Mouse (Mus musculus) right cerebral cortex, postnatal 4 days (tissue): ENCODE measurements around the gene Fam102a.

Source experiments
- DNase-seq: peaks from one replicate; pipeline ENCODE4 v3.0.0-alpha.2; 2022

Fam102a gene

GRCm38 (mm10) chr2:32582830-32583799 lies 48.0 kb downstream of the Fam102a start:
- peak; percentile 64 for DNase-seq

- no peak for DNase-seq
Observed at GRCm38 (mm10) chr2:32585149-32585714, 50.1 kb downstream of the Fam102a start.

DNA sequence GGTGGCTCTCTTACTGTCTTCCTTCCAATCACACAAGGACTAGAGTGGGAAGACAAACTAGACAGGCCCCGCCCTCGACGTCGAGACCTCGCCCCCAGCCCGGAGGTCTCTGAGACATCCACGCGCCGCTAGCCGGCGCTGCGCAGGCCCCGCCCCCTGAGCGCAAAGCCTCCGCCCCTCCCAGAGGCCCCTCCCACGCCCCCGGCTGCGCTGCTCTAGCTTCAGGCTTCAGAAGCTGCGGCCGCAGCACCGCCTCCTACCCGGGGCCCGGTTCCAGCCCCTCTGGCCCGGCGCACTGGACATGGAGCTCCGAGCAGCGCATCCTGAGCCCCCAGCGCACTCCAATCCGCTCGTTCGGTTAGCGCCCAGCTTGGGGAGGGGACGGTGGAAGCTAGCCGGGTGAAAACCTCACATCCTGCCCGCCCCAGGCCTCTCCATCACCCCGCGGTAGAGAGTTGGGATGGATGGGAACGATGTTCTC lies 51.8 kb downstream of the Fam102a start, which contains the start of gene St6galnac4:
Gene St6galnac4 (plus strand): TSS at position 225 of the 481 bp plus-strand sequence.
- peak; percentile 88 for DNase-seq

DNA sequence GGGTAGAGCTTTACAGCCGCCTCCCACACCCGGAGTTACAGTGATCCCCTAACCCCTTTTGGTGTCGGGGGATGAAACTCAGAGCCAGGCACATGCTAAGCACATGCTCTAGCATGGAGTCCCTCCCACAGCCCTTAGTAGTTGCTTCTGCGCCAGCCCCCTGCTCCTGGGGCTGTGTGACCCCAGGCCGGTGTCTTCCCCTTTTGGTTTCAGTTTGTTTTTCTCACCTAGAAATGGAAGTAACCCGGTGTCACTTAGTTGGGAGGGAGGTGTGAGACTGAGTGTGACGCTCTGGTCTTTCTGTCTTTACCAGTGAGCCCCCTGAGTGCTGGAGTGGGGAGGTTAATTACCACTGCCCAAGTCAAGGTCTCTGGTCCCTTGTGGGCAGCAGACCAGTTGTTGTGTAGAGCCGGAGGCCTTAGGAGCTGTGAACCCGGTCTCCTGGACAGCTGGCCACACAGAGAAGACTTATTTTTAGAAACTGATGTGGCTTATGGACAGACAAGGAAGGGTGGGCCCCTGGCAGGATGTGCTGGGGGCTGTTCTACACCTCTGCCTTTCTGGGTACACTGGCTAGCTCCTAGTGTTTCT lies 52.7 kb downstream of the Fam102a start:
- DNase-seq, result no peak

GRCm38 (mm10) chr2:32589213-32589795 lies 54.2 kb downstream of the Fam102a start:
- DNase-seq, result no peak

DNA sequence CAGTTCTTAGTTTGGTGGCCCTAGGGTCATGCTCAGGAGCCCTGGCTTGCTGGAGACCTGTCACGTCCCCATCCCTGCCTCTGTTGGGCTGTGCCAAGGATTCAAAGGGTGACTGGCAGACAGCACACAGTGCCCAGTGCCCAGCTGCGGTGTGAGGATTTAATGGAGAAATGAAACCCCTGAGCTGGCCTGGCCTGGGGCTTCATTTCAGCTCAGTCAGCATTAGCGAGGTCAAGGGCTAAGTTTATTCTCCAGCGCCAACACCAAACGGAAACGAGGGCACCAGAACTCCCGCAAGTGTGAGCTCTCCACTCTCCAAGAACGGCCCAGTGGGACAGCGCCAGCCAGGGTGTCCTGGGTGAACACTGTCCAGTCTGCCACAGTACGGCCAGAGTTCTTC lies 55.1 kb downstream of the Fam102a start:
- no peak for DNase-seq

GRCm38 (mm10) chr2:32591249-32591648 lies 56.1 kb downstream of the Fam102a start:
- DNase-seq, result no peak

DNA sequence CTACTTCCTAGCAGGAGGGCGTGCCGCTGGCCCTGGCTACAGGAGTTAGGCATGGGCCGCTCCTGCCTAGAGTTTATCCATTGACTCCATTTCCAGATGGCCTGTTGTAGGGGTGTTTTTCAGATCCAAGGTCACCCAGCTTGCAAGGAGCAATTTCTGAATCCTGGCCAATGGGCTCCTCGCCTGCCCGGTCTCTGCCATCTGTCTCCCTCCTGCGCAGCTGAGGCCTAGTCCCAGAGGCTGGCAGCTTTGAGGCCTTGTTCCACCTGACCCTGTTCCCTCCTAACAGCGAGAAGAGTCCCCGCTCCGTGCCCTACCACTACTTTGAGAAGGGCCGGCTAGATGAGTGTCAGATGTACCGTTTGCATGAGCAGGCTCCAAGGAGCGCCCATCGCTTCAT lies 61.6 kb downstream of the Fam102a start:
- DNase-seq, result no peak

GRCm38 (mm10) chr2:32597248-32597647 lies 62.1 kb downstream of the Fam102a start:
- no peak for DNase-seq

- DNase-seq, result no peak
Observed at GRCm38 (mm10) chr2:32597699-32598098, 62.6 kb downstream of the Fam102a start.

DNA sequence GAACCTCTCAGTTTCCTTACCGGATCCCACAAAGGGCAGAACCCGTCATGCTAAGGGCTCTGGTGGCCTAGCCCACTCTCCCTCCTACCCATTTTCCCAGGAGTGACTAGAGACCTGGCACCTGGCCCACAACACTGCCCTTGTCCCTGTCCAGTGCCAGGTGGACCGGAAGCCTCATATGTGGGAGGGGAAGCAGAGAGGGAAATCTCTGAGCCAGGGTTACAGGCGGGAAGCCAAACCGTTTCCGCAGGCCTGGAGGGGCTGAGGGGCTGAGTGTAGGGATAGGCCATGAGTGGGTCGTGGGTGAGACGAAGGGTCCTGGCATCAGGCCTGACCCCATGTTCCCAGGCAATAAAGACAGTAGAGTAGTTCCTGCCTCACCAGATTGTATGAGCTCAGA lies 63.4 kb downstream of the Fam102a start:
- no peak for DNase-seq

GRCm38 (mm10) chr2:32599409-32599808 lies 64.3 kb downstream of the Fam102a start, which contains the start of gene St6galnac6:
Gene St6galnac6, plus strand, starts transcription at chr2:32599709.
- DNase-seq, result no peak

DNA sequence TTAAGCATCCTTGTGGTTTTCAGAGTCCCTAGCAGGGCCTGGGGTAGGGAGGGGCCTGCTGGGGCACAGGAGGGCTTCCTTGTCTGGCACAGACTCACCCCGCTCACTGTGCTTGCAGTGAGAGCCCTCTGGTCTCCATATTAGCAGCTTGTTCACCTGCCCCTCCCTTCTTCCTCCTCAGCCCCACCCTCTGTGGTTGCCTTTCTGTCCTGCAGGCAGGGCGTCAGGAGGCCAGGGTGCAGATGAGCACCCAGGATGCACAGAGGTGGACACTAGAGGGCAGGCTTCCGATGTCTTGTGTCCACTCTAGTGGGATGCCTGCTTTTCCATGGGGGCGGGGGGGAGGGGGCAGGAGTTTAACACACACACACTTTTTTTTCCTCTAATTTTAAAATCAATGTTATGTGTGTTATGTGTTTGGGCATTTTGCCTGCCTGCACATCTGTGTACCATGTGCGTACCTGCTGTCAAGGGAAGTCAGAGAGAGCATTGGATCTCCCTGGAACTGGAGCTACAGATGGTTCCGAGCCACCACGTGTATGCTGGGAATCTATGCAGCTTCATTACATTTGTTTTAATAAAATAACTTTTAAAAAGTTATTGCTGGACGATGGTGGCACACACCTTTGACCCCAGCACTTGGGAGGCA lies 66.4 kb downstream of the Fam102a start:
- no peak for DNase-seq

DNA sequence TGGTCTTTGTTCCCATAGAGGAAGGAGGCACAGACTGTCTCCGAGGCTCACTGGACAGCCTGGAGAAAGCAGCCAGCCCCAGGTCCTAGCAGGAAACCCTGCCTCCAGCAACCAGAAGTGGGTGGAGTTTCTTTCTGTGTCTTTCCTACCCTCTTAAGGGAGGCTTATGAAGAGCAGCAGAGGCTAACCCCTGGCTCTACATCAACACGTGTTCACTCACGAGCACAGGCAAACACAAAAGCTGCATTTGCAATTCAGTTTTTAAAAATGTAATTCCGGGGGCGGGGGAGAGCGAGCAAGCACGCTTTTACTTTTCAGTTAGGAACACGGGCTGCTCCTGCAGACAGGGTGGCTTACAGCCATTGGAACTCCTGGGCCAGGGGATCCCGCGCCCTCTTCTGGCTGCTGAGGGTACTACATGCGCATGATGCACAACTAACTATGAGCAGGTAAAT lies 67.5 kb downstream of the Fam102a start:
- DNase-seq, result peak; percentile 95

- DNase-seq, result no peak
Observed at GRCm38 (mm10) chr2:32604631-32605030, 69.5 kb downstream of the Fam102a start.

- peak; percentile 78 for DNase-seq
Observed at GRCm38 (mm10) chr2:32606161-32607142, 71.3 kb downstream of the Fam102a start.

DNA sequence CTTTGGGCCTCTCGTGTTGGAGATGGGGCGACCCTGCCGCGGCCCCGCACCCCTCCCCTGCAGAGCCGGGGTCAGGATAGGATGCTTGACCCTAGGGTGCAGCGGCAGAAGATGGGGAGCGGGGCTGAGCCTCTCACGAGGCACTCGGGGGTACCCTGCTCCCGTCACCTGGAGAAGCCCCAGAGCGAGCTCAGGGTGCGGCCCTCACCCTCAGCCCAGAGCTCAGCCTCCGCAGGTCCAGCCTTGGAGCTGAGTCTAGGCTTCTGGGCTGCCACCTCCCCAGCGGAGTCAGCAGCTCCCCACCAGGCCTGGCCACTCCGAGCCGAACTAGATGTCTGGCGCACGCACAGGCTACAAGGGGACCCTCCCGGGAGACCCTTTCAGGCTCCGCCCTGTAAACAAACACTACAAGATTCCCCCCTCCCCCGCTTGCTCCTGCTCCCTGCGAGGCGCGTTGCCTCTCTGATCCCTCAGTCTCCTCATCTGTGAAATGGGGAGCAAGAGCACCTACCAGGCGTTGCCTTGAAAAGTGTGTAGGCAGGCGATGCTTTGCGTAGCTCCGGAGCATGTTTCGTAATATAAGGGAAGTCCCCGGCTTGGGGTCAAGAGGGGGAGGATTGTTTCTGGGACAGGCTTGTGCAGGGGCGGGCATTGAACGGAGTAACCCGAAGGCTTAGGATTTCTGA lies 72.3 kb downstream of the Fam102a start:
- no peak for DNase-seq

DNA sequence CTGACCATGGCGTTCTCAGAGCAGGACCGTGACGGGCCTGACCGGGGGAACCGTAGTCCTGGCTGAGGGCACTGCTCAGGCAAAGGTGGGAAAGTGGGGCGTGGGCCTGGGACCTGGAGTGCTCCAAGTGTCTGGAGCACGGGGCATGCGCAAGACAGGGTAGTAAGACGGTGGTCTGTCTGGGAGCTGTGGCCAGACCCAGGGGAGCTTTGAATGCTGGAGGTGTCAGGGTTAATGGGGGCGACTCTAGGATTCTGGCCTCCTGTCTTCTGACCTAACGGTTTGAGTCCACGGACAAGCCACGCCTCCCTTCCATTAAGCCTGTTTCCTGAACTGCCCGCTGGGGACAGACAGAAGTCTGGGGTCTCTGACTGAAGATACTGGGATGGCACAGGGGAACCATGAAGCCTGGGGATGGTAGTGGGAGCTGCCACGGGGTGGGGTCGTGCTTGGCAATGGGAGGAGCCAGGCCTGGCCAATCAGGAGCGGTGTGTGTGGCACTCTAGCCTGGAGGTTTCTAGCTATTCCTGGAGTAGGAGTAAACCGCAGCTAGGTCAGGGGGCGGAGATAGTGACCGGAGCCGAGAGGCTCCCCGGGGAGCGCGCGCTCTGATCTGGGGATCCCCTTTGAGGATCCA lies 73.1 kb downstream of the Fam102a start:
- no peak for DNase-seq

GRCm38 (mm10) chr2:32608778-32609435 lies 73.8 kb downstream of the Fam102a start:
- DNase-seq, result no peak
